Mouse (Mus musculus) adipocyte (in vitro differentiated cells): ENCODE data around the gene Tbl3.
"Not testable (repeated sequence)": the region's sequence is repeated elsewhere in the genome, so short reads cannot be mapped to it uniquely, and the experiment has no call there.

Experiments used
- DNase-seq: peaks from one replicate; pipeline ENCODE4 v3.0.0-alpha.2; 2016; ENCODE audit warnings: low spot score

Gene Tbl3

DNA sequence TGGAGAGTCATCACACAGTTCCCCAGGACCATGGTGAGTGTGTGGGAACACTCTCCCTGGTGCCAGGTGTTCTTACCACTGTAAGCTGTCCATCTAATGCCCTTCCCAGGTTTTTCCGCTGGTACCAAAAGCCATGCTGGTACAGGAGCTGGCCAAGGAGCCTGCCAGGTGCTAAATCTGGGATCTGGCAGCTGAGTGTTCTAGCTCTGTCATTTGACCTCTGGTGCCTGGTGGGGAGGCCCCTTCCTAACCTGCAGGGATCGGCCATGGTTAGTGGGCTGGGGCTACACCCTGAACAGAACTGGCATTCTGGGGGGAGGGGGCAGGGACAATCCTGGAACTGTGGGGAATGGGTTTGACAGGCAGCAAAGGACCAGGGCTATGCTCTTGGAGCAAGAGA, 20.2 kb upstream of the Tbl3 start, which contains the start of gene Rpl3l:
Rpl3l (plus strand) TSS at position 203 of the 400 bp plus-strand sequence.
- DNase-seq = no peak

DNA sequence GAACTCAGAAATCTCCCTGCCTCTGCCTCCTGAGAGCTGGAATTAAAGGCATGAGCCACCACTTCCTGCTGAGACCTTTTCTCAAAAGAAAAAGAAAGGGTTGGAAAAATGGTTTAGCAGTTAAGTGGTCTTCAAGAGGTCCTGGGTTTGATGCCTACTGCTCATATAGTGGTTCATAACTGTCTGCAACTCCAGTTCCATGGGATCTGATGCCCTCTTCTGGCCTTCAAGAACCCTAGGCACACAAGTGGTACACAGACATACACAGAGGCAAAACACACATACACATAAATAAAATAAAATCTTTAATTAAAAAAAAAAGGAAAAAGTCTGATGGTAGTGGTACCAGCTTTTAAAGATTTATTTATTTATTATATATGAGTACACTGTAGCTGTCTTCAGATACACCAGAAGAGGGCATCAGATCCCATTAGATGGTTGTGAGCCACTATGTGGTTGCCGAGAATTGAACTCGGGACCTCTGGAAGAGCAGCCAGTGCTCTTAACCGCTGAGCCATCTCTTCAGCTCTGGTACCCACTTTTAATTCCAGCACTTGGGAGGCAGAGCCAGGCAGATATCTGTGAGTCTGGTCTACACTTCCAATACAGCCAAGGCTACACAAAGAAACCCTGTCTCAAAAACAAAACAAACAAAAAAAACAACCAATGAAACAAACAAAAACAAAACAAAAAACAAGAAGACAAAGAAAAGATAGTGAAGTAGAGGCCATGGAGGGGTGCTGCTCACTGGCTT, 18.4 kb upstream of the Tbl3 start:
- no peak for DNase-seq

DNA sequence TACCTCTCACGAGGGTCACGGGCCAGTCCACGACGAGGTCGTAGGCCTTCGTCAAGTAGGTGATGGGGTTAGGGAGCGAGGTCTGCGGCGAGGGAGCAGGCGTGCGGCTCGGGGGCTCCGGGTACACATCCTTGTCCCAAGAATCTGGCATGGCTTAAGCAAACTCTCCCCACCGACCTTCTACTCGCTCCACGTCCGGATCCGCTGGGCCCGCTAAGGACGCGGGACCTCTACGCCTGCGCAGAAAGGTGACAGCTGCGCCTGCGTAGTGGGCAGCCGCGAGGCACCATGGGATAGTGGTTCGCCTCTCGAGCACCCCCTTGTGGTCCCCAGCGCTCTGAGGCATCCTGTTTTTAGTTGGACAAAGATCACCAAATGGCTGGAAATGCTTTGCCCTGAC, 16.7 kb upstream of the Tbl3 start, which contains the start of gene Ndufb10:
Ndufb10 (minus strand) TSS at position 295 of the 400 bp plus-strand sequence.
- peak; percentile 99 for DNase-seq

DNA sequence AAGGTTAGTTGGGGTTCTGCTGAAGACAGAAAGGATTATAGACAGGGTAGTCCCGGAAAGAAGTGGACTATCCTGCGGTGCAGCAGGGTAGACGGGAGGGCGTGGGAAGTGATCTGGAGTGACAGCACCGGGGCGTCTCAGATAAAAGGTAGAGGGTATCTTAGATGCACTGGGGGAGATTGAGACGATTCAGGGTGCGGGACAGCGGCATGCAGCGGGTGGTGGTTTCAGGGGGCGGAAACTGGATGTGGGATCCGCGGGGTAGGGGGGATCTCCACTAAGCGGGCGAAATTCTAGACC, 16.4 kb upstream of the Tbl3 start:
- DNase-seq = peak; percentile 43

- DNase-seq = no peak
Observed at GRCm38 (mm10) chr17:24723122-24723880, 15.8 kb upstream of the Tbl3 start.

DNA sequence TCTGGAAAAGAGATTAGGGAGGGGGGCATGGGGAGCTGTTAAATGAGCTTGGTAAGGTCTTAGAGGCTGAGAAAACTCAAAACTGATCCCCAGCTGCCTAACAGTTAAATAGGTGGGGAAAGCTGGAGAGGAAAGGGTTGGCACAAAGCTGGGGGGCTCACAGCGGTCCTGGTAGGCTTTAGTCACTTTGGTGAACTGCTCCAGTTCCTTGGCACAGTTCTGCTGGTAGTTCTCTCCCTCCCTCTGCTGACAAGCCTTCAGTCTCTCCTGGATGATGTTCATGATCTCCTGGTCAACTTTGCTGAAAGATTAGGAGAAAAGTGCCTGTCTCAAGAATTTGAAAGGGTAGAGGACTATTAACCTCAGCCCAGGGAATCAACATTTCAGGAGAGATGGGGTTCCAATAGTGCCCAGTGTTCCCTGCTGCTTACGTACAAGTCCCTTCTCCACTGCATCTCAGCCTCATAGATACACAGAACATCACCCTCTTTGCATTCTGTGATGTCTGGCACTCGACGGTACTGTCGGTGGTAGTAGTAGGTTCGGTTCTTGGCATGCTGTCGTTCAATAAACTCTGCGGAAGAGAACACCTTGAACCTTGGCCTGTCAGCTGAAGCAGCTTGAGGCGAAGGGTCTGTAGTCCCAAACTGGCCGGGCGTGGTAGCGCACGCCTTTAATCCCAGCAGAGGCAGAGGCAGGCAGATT, 14.9 kb upstream of the Tbl3 start:
- DNase-seq = no peak

- DNase-seq = not testable (repeated sequence)
Observed at GRCm38 (mm10) chr17:24721383-24721955, 14.0 kb upstream of the Tbl3 start.

DNA sequence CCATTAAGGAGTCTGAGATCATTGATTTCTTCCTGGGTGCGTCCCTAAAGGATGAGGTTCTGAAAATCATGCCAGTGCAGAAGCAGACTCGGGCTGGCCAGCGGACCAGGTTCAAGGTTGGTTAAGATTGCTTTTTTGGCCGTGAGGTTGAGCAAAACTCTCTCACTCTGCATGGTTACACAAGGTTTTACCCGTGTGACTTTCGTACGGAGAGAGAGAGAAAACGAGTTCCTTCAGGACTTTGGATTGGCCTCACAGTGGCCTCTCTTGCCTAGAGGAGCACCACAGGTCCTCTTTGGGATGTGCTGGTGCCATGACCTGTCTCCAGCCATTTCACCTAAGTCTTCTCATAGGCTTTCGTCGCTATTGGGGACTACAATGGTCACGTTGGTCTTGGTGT, 13.2 kb upstream of the Tbl3 start:
- DNase-seq = peak; percentile 67

- peak; percentile 99 for DNase-seq
Observed at GRCm38 (mm10) chr17:24719494-24720222, 12.2 kb upstream of the Tbl3 start.

- not testable (repeated sequence) for DNase-seq
Observed at GRCm38 (mm10) chr17:24718938-24719337, 11.5 kb upstream of the Tbl3 start.

DNA sequence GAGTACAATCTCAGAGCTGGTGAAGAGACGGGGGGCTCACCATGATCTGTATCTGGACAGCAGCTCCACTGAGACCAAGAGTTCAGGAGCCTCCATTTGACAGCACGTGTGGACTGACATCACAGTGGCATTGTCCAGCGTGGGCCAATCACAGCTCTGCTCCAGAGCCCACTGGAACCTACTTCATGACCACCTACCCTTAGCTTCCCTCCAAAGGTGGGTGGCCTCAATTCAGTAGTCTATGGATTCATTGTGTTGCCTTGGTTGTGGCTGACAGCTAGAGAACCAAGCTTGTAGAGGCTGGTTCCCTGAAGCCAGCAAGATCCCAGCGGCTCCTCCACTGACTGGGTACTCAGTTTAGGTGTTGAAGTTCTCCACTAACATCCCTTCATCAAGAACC, 10.5 kb upstream of the Tbl3 start, which contains the start of the genes Rnf151 and Rps2:
Rnf151 (minus strand) TSS at position 121 of the 400 bp plus-strand sequence.
Rps2 (plus strand) TSS at position 174 of the 400 bp plus-strand sequence.
- no peak for DNase-seq

DNA sequence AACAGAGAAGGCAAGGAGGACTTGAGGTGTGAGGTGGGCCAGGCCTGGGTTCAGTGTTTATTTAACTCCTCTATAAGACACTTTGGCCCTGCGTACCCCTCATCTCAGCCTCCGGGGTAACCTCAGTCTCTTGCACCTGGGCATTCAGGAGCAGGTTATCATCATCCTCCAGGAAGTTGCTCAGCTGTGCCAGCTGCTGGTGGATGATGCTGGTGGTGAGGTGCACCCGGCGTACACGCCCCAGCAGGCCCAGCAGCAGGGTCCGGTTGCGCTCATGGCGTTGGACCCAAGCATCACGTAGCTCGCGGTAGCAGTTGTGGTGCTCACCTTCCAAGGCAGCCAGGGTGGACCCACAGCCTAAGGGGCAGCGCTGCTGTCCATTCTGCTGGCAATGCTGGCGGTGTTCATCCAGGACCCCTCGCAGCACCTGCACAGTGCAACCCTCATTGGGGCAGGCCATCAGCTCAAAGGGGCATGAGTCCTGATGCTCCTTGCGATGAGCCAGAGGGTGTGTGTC, 8.8 kb upstream of the Tbl3 start:
- no peak for DNase-seq

GRCm38 (mm10) chr17:24715556-24715955, 8.1 kb upstream of the Tbl3 start:
- DNase-seq = no peak

GRCm38 (mm10) chr17:24708646-24709045, 1.2 kb upstream of the Tbl3 start:
- peak; percentile 62 for DNase-seq

DNA sequence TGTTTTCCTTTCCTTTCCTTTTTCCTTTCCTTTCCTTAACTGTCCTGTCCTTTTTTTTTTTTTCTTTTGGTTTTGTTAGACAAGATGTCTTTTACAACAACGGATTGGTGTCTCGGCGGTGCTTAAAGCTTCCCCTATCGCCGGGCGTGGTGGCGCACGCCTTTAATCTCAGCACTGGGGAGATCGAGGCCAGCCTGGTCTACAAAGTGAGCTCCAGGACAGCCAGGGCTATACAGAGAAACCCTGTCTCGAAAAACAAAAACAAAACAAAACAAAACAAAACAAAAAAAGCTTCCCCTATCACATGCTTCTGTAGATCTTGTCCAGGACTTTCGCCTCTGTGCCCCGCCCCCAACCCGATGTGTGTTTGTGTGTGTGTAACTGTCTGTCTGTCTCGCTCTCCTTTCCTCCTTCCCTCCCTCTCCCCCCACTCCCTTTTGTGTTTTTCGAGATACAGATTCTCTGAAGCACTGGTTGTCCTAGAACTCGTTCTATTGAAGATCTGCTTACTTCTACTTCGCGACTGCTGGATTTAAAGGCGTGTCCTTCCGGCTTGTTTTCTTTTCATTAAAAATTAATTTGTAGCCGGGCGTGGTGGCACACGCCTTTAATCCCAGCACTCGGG, 453 bp upstream of the Tbl3 start:
- no peak for DNase-seq

DNA sequence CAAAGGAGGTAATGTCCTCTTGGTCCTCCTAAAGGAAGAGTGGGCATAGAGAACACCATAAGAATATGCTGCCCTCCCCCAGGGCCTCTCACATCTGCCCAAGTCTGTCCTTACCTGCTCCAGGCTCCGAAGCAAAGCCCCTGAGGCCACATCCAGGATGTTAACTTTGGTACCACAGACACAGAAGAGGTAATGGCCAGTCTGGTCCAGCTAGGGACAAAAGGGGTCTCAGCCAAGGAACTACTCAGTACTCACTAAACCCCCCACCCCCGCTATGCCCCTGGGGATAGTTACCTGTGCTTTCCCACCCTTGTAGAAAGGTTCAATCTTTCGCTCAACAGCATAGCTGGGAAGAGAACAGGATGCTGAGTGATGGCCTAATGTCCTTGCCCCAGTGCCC, 1.6 kb downstream of the Tbl3 start:
- DNase-seq = no peak

DNA sequence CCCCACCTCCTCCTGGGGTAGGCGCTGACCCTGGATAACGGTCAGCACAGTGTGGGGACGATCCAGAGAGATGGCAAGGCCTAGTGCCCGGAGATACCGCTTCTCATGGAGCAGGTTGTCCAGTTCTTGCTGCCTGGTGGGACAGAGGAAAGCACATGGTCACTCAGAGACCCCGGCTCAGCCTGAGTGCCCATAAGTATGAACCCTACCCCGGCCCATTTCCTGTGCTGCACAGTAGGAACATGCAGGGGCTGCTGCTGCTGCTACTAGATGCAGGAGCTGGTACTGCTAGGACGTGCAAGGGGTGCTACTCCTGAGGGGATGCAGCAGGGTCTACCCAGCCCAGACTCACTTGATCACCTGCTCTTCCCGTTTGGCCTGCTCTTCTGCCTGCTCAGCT, 6.2 kb downstream of the Tbl3 start:
- no peak for DNase-seq

- DNase-seq = no peak
Observed at GRCm38 (mm10) chr17:24699473-24699872, 8.0 kb downstream of the Tbl3 start.

DNA sequence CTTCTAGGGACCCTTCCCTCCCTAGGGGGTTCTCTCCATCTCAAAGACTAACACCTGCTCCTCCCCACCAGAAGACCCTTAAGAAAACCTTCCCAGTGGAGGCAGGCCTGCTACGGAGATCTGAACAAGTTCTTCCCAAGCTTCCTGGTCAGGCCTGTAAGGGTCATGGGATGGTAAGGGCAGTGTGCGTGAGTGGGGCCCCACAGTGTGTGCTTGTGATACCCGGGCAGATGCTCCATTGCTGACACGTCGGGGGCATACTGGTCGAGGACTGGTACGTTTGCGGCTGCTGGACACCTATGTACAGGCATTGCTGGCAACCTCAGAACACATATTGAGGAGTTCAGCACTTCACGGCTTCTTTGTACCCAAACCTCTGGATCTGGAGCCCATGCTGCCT, 8.7 kb downstream of the Tbl3 start:
- no peak for DNase-seq

- DNase-seq = no peak
Observed at GRCm38 (mm10) chr17:24697985-24698384, 9.5 kb downstream of the Tbl3 start.
